Mouse (Mus musculus): Measurements from ENCODE around the gene Erf.
"Not testable (repeated sequence)": the region's sequence is repeated elsewhere in the genome, so short reads cannot be mapped to it uniquely, and the experiment has no call there.

The Erf gene

GRCm38 (mm10) chr7:25267751-25268463 is 17.3 kb upstream of the Erf start:
- peak; percentile 100 for DNase-seq (ENCODE audit: low spot score)

- DNase-seq (ENCODE audit: low spot score), result peak; percentile 99
These were observed 16.8 kb upstream of the Erf start, which contains the start of gene Cic for GRCm38 (mm10) chr7:25267301-25267750. Gene Cic, plus strand, starts transcription at chr7:25267704.

GRCm38 (mm10) chr7:25266180-25266962 is 15.8 kb upstream of the Erf start:
- DNase-seq (ENCODE audit: low spot score), result no peak

GRCm38 (mm10) chr7:25265743-25266142 is 15.2 kb upstream of the Erf start:
- DNase-seq (ENCODE audit: low spot score), result not testable (repeated sequence)

- DNase-seq (ENCODE audit: low spot score), result no peak
These were observed 13.7 kb upstream of the Erf start for GRCm38 (mm10) chr7:25263968-25264870.

GRCm38 (mm10) chr7:25261896-25262295 is 11.3 kb upstream of the Erf start:
- no peak for DNase-seq (ENCODE audit: low spot score)

- no peak for DNase-seq (ENCODE audit: low spot score)
These were observed 1.3 kb upstream of the Erf start for GRCm38 (mm10) chr7:25251822-25252221.

GRCm38 (mm10) chr7:25251071-25251791 is 670 bp upstream of the Erf start:
- no peak for DNase-seq (ENCODE audit: low spot score)

GRCm38 (mm10) chr7:25249314-25250140 is 1.0 kb downstream of the Erf start:
- DNase-seq (ENCODE audit: low spot score), result peak; percentile 66

- no peak for DNase-seq (ENCODE audit: low spot score)
These were observed 1.7 kb downstream of the Erf start for GRCm38 (mm10) chr7:25248846-25249313.

- no peak for DNase-seq (ENCODE audit: low spot score)
These were observed 2.4 kb downstream of the Erf start for GRCm38 (mm10) chr7:25248018-25248647.

- no peak for DNase-seq (ENCODE audit: low spot score)
These were observed 3.1 kb downstream of the Erf start for GRCm38 (mm10) chr7:25247498-25247897.

- no peak for DNase-seq (ENCODE audit: low spot score)
These were observed 3.8 kb downstream of the Erf start for GRCm38 (mm10) chr7:25246759-25247137.

- no peak for DNase-seq (ENCODE audit: low spot score)
These were observed 4.3 kb downstream of the Erf start for GRCm38 (mm10) chr7:25246079-25246758.

- no peak for DNase-seq (ENCODE audit: low spot score)
These were observed 5.8 kb downstream of the Erf start for GRCm38 (mm10) chr7:25244562-25245369.

GRCm38 (mm10) chr7:25243361-25243760 is 7.2 kb downstream of the Erf start:
- DNase-seq (ENCODE audit: low spot score), result no peak

GRCm38 (mm10) chr7:25241062-25241461 is 9.5 kb downstream of the Erf start:
- no peak for DNase-seq (ENCODE audit: low spot score)

GRCm38 (mm10) chr7:25240631-25241030 is 9.9 kb downstream of the Erf start:
- no peak for DNase-seq (ENCODE audit: low spot score)

Measured in T-cell, adult 2 months (primary cell).